Mouse (Mus musculus) limb, embryonic 15.5 days (tissue): ENCODE data around the gene Zscan4-ps2. TPM values are rescaled to one million over a fixed set of nuclear protein-coding genes. Genes with fewer than 3 reads are reported as not detected.
"Not testable (repeated sequence)": the region's sequence is repeated elsewhere in the genome, so short reads cannot be mapped to it uniquely, and the experiment has no call there.

Source experiments
- ATAC-seq: fragments of 200-750 bp; cut with Nextera tagmentation; 2 replicates; pipeline ENCODE4 v1.8.0; 2017; ENCODE audit warnings: low read depth, moderate TSS enrichment; ENCODE audit not compliant: insufficient number of reproducible peaks, low FRiP score, low TSS enrichment
- H3K27ac ChIP-seq: fragments of 300-500 bp; sonication (generic); 2 replicates; pipeline ENCODE4 v1.5.1; 2015; ENCODE audit warnings: moderate library complexity, mild to moderate bottlenecking, inconsistent platforms
- H3K27me3 ChIP-seq: fragments of 300-500 bp; sonication (generic); 2 replicates; pipeline ENCODE4 v1.6.1; 2015; ENCODE audit warnings: inconsistent platforms
- H3K36me3 ChIP-seq: fragments of 300-500 bp; sonication (generic); 2 replicates; pipeline ENCODE4 v1.6.1; 2015; ENCODE audit warnings: inconsistent platforms
- H3K4me1 ChIP-seq: fragments of 300-500 bp; sonication (generic); 2 replicates; pipeline ENCODE4 v1.6.1; 2015; ENCODE audit warnings: inconsistent platforms
- H3K4me2 ChIP-seq: fragments of 300-500 bp; sonication (generic); 2 replicates; pipeline ENCODE4 v1.6.1; 2015; ENCODE audit warnings: mild to moderate bottlenecking, inconsistent platforms
- H3K4me3 ChIP-seq: fragments of 300-500 bp; sonication (generic); 2 replicates; pipeline ENCODE4 v1.5.1; 2015; ENCODE audit warnings: mild to moderate bottlenecking, inconsistent platforms
- H3K9ac ChIP-seq: fragments of 300-500 bp; sonication (generic); 2 replicates; pipeline ENCODE4 v1.6.1; 2015; ENCODE audit warnings: inconsistent platforms
- H3K9me3 ChIP-seq: fragments of 300-500 bp; sonication (generic); 2 replicates; pipeline ENCODE4 v1.6.1; 2016; ENCODE audit warnings: inconsistent platforms
- WGBS: fragments of 180-500 bp; shearing (Covaris S2); methylation state at CpG from one replicate; pipeline ENCODE4 v1.1.7; 2015; 5-methylcytosine and 5-hydroxymethylcytosine counted together
- polyA plus RNA-seq: library from polyadenylated mRNA; unstranded; fragments of >200 nt; fragmentation: Nextera tagmentation; extraction: Ambion mirVana; gene quantifications from 2 replicates; pipeline ENCODE4 v1.2.1, GENCODE M21; 2015

The Zscan4-ps2 gene
- not detected in 2 replicates for polyA plus RNA-seq

GRCm38 (mm10) chr7:11514010-11514409 is at the start of gene Zscan4-ps2:
Gene Zscan4-ps2 (plus strand): TSS chr7:11514310.
- not testable (repeated sequence) for ATAC-seq, H3K9me3 ChIP-seq, H3K4me1 ChIP-seq, H3K27ac ChIP-seq, H3K36me3 ChIP-seq, H3K27me3 ChIP-seq, H3K4me3 ChIP-seq, H3K4me2 ChIP-seq, H3K9ac ChIP-seq
- 76% methylated on average over 1 of the region's 1 CpGs for WGBS

Other genes starting within 250 kb of the Zscan4-ps2 start
- gene Zscan4e, start 203.6 kb upstream of the Zscan4-ps2 start, polyA plus RNA-seq = not detected in 2 replicates
- gene Zscan4f, start 116.4 kb upstream of the Zscan4-ps2 start, polyA plus RNA-seq = not detected in 2 replicates
- not detected in 2 replicates for gene Zscan4-ps3, start 95.0 kb downstream of the Zscan4-ps2 start, polyA plus RNA-seq
- not detected in 2 replicates for gene Vmn1r72, start 165.8 kb downstream of the Zscan4-ps2 start, polyA plus RNA-seq
- gene Vmn1r73, start 216.0 kb downstream of the Zscan4-ps2 start, polyA plus RNA-seq = not detected in 2 replicates